Mouse (Mus musculus) cerebellum, postnatal 4 days (tissue): Measurements from ENCODE around the gene Scn4b.

Experiments
- DNase-seq, 2 experiments: peaks; one replicate each; pipeline ENCODE4 v3.0.0; 2022; ENCODE audit warnings: low spot score in 2 of 2, mixed read lengths in 1 of 2

The Scn4b gene

DNA sequence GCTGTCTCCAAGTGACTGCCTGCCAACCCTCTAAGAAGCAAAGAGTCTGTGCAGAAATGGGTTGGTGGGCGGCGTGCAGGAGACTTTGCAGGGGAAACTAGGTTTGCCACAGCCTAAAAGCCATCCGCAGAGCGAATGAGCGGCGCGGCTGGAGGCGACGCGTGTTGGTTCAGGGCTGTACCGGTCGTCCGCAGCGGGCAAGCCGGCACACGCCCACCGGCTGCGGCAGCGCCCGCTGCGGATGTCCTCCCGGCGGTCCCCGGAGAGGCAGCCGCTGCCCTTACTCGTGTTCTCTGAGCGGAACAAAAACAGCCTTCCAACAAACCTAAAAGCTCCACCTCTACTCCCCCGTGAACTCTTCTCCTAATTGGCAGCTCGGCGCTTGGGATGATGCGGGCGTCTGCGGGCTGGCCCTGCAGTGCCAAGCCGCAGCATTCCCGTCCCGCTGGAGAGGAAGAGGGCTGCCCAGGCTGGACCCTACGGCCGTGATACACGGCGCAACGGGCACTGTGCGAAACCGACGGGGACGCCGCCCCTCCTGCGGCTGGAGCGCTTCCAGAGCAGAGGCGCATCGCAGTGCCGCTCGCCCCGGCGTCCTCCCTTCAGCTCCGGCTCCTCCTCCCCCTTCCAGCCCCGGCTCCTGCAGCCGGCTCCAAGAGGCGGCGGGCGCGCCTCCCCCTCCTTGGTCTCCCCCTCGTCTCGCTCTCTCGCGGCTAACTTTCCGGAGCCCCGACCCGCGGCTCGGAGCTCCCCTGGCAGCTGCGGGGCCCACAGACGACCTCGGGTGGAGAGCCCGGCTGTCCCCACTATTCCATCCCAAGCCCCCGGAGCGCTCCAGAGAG, at the start of gene Scn4b:
Gene Scn4b (plus strand): TSS at position 205 of the 842 bp plus-strand sequence.
- DNase-seq = no peak

DNA sequence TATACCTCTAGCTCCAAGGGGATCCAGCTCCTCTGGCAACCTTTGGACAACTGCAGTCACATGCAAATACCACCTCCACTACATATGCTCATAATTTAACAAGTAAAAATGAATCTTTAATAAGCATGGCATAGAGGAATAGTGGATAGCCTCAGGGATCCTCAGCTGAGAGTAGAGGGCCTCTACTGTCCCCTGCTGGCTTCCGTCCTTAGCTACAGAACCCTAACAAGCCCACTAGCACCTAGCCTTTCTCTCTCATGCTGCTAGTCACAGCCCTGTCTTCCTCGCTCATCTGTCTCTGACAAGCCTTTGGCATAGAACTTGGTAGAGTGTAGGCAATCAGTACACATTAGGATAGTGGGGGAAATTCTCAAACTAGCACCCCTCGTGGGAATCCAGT, 47.4 kb upstream of the Scn4b start:
- DNase-seq = no peak

DNA sequence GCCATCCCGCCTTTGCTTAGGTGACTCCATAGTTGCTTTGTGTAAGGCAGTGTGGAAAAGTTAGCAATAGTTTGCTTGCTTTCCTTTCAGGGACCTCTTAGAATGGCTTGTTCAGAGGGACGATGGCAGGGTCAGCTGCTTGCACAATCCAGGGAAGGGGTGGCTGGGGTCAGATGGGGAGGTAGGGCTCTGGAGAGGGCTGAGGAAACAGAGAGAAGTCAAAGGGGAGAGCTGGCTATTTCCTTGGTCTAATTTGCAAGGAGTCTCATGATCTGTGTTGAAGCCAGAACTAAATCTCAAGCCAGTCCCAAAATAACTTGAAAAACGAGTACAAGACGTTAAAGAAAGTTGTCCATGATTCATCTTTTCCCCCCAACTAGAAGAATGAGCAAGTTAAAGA, 45.6 kb upstream of the Scn4b start:
- no peak for DNase-seq

- no peak for DNase-seq
These were observed 42.9 kb upstream of the Scn4b start for GRCm38 (mm10) chr9:45095149-45095937.

GRCm38 (mm10) chr9:45097877-45098276, 40.3 kb upstream of the Scn4b start:
- DNase-seq = no peak

- DNase-seq = no peak
These were observed 39.8 kb upstream of the Scn4b start for GRCm38 (mm10) chr9:45098426-45098825.

- DNase-seq = no peak
These were observed 35.7 kb upstream of the Scn4b start for GRCm38 (mm10) chr9:45102528-45102927.

- no peak for DNase-seq
These were observed 34.8 kb upstream of the Scn4b start for GRCm38 (mm10) chr9:45103211-45103979.

DNA sequence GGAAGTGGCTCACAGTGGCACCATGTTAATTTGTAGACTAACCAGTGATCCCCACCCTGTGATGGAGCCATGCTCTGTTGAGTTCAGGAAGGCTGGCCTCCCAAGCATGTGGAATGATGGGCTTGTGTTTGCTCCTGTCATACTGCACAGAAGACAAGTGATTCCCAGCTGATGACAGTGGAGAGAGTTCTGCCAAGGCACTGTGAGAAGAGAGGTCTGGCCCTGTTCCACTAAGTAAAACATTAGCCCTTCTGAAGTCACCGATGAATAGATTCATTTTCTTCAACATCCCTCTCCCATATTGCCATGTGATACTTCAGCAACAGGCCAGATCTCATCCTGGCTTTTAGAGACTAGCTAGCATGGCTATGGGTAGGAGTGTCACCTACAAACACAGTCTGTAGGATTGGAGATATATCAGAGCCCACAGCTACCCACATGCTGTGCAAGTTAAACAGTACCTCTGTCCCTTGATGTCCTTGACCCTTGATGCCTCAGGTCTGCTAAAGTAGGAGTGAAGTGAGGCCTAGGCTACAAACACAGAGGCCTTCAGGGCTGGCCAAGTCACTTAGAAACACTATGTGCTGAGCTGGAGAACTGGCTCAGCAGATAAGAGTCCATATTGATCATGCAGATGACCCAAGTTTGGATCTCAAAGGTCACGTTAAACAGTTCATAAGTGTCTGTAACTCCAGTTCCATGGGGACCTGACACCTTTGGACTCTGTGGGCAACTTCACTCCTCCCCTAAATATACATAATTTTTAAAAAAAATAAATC, 32.4 kb upstream of the Scn4b start:
- no peak for DNase-seq

- peak in 1 of 2 experiments; percentile 55 for DNase-seq
These were observed 22.5 kb upstream of the Scn4b start for GRCm38 (mm10) chr9:45115706-45116105.

GRCm38 (mm10) chr9:45116819-45117218, 21.4 kb upstream of the Scn4b start:
- no peak for DNase-seq

GRCm38 (mm10) chr9:45117741-45118431, 20.3 kb upstream of the Scn4b start, which contains the start of gene Scn2b:
Scn2b (plus strand) TSS chr9:45117782.
- no peak for DNase-seq

DNA sequence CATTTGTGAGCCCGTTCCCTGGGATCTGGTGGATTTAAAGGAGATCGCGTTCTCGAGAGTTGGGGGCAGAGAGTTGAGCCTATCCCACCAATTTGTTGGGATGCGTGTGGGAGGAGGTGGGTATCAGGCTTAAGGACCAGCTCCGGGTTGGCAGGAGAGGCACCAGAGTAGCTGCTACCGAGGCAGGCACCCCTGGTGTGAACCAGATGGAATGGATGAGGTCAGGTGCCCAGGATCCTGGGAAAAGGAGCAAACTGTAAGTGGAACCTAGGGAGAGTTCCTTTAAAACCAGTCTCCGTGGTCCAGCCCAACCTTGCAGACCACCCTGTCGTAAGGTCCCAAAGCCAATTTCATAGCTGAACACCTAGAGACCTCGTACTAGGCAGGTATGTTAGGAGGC, 19.6 kb upstream of the Scn4b start:
- no peak for DNase-seq

DNA sequence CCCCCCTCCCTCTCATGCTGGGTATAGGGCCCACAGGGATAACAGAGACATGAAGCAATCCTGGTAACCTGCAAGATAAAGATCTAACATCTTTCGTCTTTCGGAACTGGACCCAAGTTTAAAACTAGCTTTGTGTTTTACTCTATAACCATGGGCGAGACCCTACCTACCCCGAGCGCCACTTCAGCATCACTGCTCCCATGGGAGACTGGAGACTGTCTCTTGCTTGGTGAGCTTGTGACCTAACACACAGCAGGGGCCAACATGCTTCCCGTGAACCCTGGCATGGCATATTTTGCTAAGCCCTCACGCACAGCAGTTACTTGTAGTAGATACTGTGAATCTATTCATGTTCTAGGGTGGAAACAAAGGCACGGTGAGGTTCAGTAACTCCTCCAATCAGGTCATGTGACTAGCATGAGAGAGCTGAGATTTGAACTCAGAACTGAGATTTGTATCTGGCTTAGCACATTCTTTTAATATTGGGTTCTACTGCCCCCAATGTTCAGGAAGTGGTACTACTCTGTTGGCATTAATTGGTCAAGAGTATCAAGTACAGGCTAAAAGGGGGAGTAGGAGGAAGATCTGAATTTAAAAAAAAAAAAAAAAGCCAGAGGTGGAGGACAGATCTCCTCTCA, 18.8 kb upstream of the Scn4b start:
- no peak for DNase-seq

DNA sequence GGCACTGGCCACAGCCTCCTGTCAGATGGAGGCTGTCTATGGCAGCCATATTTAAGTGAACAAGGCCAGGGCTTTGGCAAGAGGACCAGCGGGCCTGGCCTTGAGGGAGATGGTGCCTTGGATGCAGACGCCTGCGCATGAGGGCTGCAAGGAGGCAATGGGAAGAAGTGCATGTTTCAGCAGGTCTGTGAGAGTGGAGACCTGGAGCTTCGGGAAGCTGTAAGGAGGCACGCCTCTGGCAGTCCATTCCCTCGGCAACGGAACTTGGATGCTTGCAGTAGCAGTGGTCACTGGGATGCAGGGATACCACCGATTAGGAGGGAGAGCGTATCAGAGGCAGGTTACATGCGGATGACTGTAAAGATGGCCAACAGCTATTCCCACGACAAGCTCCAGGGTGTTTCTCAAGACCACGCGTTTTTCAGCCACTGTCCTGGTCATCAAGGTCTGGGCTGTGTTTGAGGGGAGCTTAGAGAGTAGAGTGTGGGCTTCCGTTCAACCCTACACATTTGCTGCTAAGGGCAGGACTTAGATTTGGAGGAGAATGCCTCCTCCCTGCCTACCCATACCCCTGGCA, 18.2 kb upstream of the Scn4b start:
- no peak for DNase-seq

- DNase-seq = no peak
These were observed 17.6 kb upstream of the Scn4b start for GRCm38 (mm10) chr9:45120567-45120966.

DNA sequence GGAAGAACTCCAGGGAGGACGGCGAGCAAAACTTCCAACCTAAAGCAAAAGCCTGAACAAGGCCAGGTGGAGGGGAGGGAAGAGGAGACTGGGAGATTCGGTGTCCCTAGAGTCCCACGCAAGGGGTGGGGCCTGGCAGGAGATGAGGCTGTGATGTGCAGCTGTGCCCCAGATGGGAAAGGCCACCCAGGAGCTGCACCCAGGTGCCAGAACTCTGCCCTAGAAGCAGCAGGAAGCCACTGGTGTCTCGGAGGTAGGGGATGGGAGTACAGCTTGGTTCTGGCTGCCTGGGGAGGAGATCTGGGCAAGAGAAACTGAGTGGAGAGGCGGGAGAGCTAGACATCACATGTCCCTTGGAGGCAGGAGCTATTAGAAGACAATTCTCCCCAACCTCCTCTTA, 17.2 kb upstream of the Scn4b start:
- DNase-seq = no peak

- DNase-seq = peak; percentile 48 to 79
These were observed 16.4 kb upstream of the Scn4b start for GRCm38 (mm10) chr9:45121769-45122168.

- DNase-seq = no peak
These were observed 15.9 kb upstream of the Scn4b start for GRCm38 (mm10) chr9:45122209-45122761.
